10 mouse cellular contexts compared by ENCODE assay signal in the genomic region with DNA sequence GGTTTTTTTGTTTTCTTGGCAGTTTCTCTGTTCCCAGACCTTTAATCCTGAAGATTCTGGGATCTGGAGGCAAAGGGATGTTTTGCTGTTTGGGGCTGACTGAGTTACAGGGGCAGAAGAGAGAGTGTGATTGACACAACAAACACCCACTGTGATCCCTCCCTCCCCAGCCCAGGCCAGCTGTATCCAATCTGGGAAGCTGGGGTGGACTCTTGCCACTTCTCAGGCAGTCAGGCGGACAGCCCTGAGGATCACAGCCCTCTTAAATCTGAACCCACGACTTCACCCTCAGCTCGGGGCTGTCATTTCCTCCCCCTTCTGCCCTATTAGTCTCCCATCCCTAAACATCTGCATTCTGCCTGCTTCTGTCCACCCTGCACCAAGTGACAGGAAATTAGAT. TPM values are rescaled to one million over a fixed set of nuclear protein-coding genes. Genes with fewer than 3 reads are reported as not detected.
DNase-seq lines count a peak whose midpoint lies in the region; ATAC-seq and TF ChIP-seq lines count a peak whose summit lies in the region.
"Had no signal": no experiment of that assay in that cellular context is flagged by ENCODE, and none has a peak within 500 bp of the region (broad histone marks: within the 10 kb centered on the region; RNA-seq: fewer than 3 reads in every experiment).

No protein-coding gene starts in this region.

- no peak for TF ChIP-seq CTCF in brain, embryonic 14.5 days (IDR thresholded peaks at IDR 0.05; ENCODE audit: borderline replicate concordance, extremely low read depth, insufficient read depth, insufficient read length)

- H3K9ac ChIP-seq in embryonic facial prominence, embryonic 14.5 days (ENCODE audit: low read depth, low read length): no peak overlapping the region
- no peak overlapping the region for H3K9ac ChIP-seq in liver, embryonic 11.5 days (ENCODE audit: low read depth, low read length)

- H3K27me3 ChIP-seq in embryonic facial prominence, embryonic 14.5 days (replicated peaks; ENCODE audit: control insufficient read depth, insufficient read depth, low read length): no peaks in the 10 kb centered on the region
- H3K27me3 ChIP-seq in liver, embryonic 11.5 days (replicated peaks; ENCODE audit: control insufficient read depth, insufficient read depth, low read length): no peaks in the 10 kb centered on the region

- no peaks in the 10 kb centered on the region for H3K4me1 ChIP-seq in embryonic facial prominence, embryonic 14.5 days (ENCODE audit: control insufficient read depth, insufficient read depth, low read length)
- H3K4me1 ChIP-seq in liver, embryonic 11.5 days (replicated peaks; ENCODE audit: control insufficient read depth, insufficient read depth, low read length): no peaks in the 10 kb centered on the region
- H3K4me1 ChIP-seq: megakaryocyte, embryonic 14.5 days had no signal

- WGBS in embryonic facial prominence, embryonic 14.5 days: 10% methylated on average over 3 of the region's 3 CpGs
- 30% methylated on average over 3 of the region's 3 CpGs for WGBS in liver, embryonic 11.5 days

- peak; percentile 72 for DNase-seq in brain, embryonic 14.5 days (ENCODE audit: low read depth)
- DNase-seq in embryonic facial prominence, embryonic 14.5 days (ENCODE audit: low spot score): peak; percentile 43
- peak; percentile 11 to 33 for DNase-seq in kidney, adult 8-10 months
- peak; percentile 61 for DNase-seq in lung, postnatal 36 days
- no peak for DNase-seq in spleen, postnatal 14 days (ENCODE audit: low spot score in 2 of 2)
- no peak for DNase-seq in left cerebral cortex, postnatal 36 days (ENCODE audit: low spot score in 2 of 2)
- DNase-seq in liver, embryonic 11.5 days (ENCODE audit: low spot score): no peak
- DNase-seq in right cerebral cortex, postnatal 4 days: no peak
- DNase-seq: thymus, adult 2 months had no signal

- H3K36me3 ChIP-seq in embryonic facial prominence, embryonic 14.5 days (ENCODE audit: control insufficient read depth, insufficient read depth, low read length): no peaks in the 10 kb centered on the region
- H3K36me3 ChIP-seq in liver, embryonic 11.5 days (ENCODE audit: control insufficient read depth, insufficient read depth, low read length): no peaks in the 10 kb centered on the region

- no peak for TF ChIP-seq POLR2A in brain, embryonic 14.5 days (IDR thresholded peaks at IDR 0.05; ENCODE audit: borderline replicate concordance, extremely low read depth, insufficient read depth, insufficient read length, poor library complexity, severe bottlenecking)

- 0 out of 2 replicates have a peak, but pooled peaks cover 4% of the 10 kb centered on the region for H3K9me3 ChIP-seq in embryonic facial prominence, embryonic 14.5 days (ENCODE audit: control insufficient read depth, low read length)
- no peaks in the 10 kb centered on the region for H3K9me3 ChIP-seq in liver, embryonic 11.5 days (ENCODE audit: control insufficient read depth, low read length)
- H3K9me3 ChIP-seq: megakaryocyte, embryonic 14.5 days had no signal

- peak overlapping the region; percentile 71 for H3K27ac ChIP-seq in embryonic facial prominence, embryonic 14.5 days (replicated peaks; ENCODE audit: low read depth, low read length)
- H3K27ac ChIP-seq in liver, embryonic 11.5 days (ENCODE audit: low read depth, low read length): no peak overlapping the region

- ATAC-seq in embryonic facial prominence, embryonic 14.5 days (ENCODE audit: low read depth): no peak
- no peak for ATAC-seq in liver, embryonic 11.5 days (replicated peaks; ENCODE audit: low FRiP score)

- no peak overlapping the region for H3K4me3 ChIP-seq in embryonic facial prominence, embryonic 14.5 days (ENCODE audit: low read depth, low read length)
- no peak overlapping the region for H3K4me3 ChIP-seq in liver, embryonic 11.5 days (ENCODE audit: low read depth, low read length)
- H3K4me3 ChIP-seq: megakaryocyte, embryonic 14.5 days had no signal

- intact Hi-C loops in left cerebral cortex, postnatal 36 days (cut with DNase I): loop anchor here (5.0 kb wide), 1 partner anchor 315 kb away; a partner anchor contains a TSS

- no peak overlapping the region for H3K4me2 ChIP-seq in embryonic facial prominence, embryonic 14.5 days (ENCODE audit: low read depth, low read length)
- no peak overlapping the region for H3K4me2 ChIP-seq in liver, embryonic 11.5 days

RNA-seq across cellular contexts. Expression of a gene that starts 55.7 kb away (rescaled TPM):
- polyA plus RNA-seq in brain, embryonic 14.5 days (2012; rRNA removed): 41.9 and 64.4 TPM in 2 replicates
- 6.6 and 6.9 TPM in 2 replicates for polyA plus RNA-seq in embryonic facial prominence, embryonic 14.5 days (2014; fragmentation: Nextera tagmentation; extraction: Ambion mirVana)
- total RNA-seq in left cerebral cortex, postnatal 36 days (2021): 10 to 100 TPM; 31.4 to 40.0 TPM
- polyA plus RNA-seq in liver, embryonic 11.5 days (2014; fragmentation: Nextera tagmentation; extraction: Ambion mirVana): 1.7 and 1.9 TPM in 2 replicates

Comparison
In these comparisons a context has a peak if more than half of its experiments do, and no peak if none do; other contexts are left out.
1. DNase-seq: peak in brain, embryonic 14.5 days (single experiment), embryonic facial prominence, embryonic 14.5 days (single experiment), kidney, adult 8-10 months (2 of 2) and lung, postnatal 36 days (single experiment); none in spleen, postnatal 14 days (0 of 2), left cerebral cortex, postnatal 36 days (0 of 2), liver, embryonic 11.5 days (single experiment) and right cerebral cortex, postnatal 4 days (single experiment).